Mouse (Mus musculus) common myeloid progenitor, adult 5-6 weeks (primary cell): ENCODE measurements at regions not wholly inside any gene's neighbourhood (a gene's known extent, or its start where the extent isn't known, plus 50 kb on each side); places are given as distances from the start of the nearest gene placed in this dataset.
A peak's percentile ranks its signal among the peaks of the same experiment; 100 is the strongest.

Experiments
- ATAC-seq: replicated peaks from 2 replicates; pipeline ENCODE4 v1.8.0; 2016; ENCODE audit warnings: low read depth, mild to moderate bottlenecking, moderate TSS enrichment, inconsistent platforms; ENCODE audit not compliant: poor library complexity, severe bottlenecking

GRCm38 (mm10) chr8:10788496-10789200, 219.6 kb downstream of the Irs2 start:
- ATAC-seq: no peak

- ATAC-seq: no peak
These were observed 222.5 kb downstream of the Irs2 start for GRCm38 (mm10) chr8:10785801-10786200.

GRCm38 (mm10) chr8:10785311-10785710, 222.9 kb downstream of the Irs2 start:
- ATAC-seq: no peak

DNA sequence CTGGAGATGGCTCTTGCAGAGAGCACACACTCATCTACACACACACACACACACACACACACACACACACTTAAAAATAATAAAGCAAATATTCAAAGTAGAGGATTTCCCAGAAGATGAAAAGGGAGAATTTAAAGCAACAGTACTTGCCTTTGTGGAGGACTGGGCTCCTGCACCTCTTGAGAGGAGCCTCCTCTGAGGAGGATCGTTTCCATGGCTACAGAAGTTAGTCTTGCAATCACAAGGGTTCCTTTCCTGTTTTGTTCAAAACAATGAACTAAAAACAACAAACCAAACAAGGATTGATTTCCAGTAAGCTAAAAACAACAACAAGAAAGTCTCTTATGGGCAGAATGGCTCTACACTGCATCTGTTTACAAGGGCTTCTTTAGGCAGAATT, 223.8 kb downstream of the Irs2 start:
- ATAC-seq: no peak

DNA sequence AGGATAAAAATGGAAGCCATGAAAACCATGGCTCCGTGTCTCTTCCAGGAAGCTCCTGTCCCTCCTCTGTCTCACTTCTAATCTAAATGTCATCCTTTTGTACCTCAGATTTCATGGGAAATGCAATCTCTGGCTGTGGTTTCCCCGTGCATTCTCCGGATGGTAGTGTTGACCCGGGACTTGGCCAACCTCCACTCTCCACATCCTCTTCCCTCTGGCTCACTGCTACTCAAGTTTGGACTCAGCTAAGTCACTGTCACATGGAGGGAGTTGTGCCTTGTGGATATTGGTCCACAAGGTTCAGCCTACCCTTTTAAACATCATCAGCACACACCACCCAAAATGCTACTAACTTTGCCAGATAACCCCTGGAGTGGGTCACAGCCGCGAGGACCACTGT, 226.4 kb downstream of the Irs2 start:
- ATAC-seq: no peak

- ATAC-seq: no peak
These were observed 228.6 kb downstream of the Irs2 start for GRCm38 (mm10) chr8:10779636-10780035.

- ATAC-seq: no peak
These were observed 232.9 kb downstream of the Irs2 start for GRCm38 (mm10) chr8:10775202-10776010.

- no peak for ATAC-seq
These were observed 233.5 kb downstream of the Irs2 start for GRCm38 (mm10) chr8:10774778-10775177.

GRCm38 (mm10) chr8:10768181-10768580, 240.1 kb downstream of the Irs2 start:
- no peak for ATAC-seq

DNA sequence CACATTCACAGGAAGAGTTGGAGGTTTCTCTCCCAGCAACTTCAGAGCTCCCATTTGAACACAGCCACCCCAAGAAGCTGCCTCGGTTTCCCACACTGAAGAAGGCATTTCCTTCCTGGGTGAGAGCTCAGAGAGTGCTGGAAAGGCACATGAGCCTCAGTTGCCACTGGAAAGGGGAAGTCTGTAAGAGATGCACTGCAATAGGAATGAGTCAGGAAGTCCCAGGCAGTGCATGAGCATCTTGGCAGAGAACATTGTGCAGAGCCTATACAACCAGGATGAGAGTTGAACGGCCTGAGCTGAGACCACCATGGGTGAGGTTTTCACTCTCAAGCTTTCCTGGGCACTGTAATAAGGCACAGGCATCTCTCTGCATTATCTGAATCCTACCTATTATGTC, 244.4 kb downstream of the Irs2 start:
- peak; percentile 56; the same call in 1 of the 2 replicates for ATAC-seq

GRCm38 (mm10) chr8:10761694-10762305, 246.5 kb downstream of the Irs2 start:
- no peak for ATAC-seq

GRCm38 (mm10) chr8:10760851-10761693, 247.2 kb downstream of the Irs2 start:
- ATAC-seq: no peak

GRCm38 (mm10) chr8:10760231-10760630, 248.0 kb downstream of the Irs2 start:
- no peak for ATAC-seq

DNA sequence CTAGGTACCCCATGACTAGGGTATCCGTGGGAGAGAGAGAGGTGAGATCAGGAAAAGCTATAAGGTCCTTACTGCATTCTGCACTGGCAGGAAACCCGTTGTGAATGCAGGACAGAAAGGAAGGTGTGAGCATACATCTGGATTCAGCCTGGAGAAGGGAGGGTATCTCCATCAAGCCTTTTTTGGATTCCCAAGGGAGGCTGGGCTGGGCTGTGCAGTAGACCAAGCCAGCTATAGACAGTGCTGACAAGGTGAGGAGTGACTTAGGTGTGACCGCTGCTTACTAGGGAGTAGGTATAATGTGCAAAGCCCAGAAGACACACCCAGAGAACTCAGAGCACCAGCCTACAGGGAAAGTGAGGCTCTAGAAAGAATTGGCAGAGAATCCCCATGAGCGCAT, 250.1 kb downstream of the Irs2 start:
- ATAC-seq: no peak

GRCm38 (mm10) chr8:10754986-10755308, 253.3 kb downstream of the Irs2 start:
- ATAC-seq: no peak

- ATAC-seq: no peak
These were observed 253.8 kb downstream of the Irs2 start for GRCm38 (mm10) chr8:10754232-10754985.

DNA sequence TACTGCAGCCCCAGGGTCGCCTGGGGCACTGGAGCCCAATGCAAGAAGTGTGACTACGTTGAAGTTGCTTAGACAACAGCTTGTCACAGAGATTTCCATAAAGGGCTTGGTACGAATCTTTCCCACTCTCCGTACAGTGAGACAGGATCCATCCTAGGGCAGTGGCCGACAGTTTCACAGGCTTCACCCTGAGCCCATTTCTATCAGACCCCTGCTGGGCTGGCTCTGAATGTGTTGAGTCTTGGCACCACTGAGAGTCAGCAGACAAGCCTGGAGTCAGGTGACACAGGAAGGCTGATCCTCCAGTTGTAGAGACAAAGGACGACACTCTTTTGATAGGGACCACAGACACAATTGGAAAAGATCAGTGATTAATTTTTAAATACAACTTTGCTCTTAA, 255.2 kb downstream of the Irs2 start:
- ATAC-seq: no peak

- ATAC-seq: no peak
These were observed 261.1 kb downstream of the Irs2 start for GRCm38 (mm10) chr8:10747150-10747549.

DNA sequence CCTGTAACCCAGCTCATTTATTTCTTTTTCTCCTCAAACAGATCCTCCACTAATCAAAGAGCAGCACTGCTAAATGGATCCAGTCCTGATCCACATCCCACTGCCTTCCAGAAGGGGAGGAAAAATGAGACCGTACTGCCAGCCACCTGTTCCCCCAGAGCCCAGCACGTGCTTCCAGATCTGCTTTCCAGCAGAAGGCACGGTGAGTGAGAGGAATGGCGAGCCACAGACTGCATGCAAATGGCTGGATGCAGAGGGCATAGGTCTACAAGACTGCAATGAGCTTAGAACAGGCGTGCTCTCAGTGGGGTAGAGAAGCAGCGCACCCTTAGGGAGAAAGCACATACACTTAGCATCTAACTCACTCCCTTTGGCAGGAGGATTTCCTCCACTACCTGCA, 265.0 kb downstream of the Irs2 start:
- no peak for ATAC-seq

DNA sequence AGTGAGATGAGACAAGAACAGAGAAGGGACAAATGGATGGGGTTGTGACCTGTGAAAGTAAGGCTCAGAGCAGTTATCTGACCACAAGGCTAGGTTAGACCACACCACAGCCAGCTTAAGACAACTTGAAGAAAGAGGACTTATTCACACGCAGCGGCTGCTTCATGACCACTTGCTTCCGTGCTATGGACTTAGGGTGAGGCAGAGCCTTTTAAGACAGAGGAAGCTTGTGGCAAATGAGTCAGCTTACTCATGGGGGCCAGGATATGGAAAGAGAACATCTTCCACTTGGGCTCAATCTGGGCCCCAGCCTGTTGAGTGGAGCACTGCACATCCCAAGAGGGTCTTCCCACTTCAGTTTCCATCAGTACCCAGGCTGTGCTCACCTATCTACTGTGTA, 267.4 kb downstream of the Irs2 start:
- peak; percentile 83 for ATAC-seq
